Mouse (Mus musculus): ENCODE data around the gene Ralgapa2. TPM values are rescaled to one million over a fixed set of nuclear protein-coding genes. Genes with fewer than 3 reads are reported as not detected.

The Ralgapa2 gene
- polyA plus RNA-seq, 1 experiment from 2014 or later: 7.8 TPM

DNA sequence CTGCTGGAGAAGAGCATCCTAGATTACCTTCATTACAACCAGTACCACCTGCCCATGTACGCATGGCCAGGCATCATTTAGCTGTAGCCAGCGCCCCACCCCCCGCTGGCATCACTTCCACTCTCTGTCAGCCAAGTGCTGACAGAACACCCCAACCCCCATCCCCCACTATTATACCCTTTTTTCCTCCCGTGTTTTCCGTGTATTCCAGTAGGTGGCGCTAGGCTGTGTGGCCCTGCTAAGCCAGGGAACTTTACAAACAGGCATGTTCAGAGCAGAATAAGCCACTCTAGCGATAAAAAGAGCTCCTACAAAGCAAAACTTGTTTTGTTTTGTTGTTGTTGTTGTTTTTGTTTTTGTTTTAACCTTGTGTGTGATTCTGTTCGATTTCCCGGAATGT is 297.4 kb downstream of the Ralgapa2 start:
- H3K27me3 ChIP-seq (replicated peaks; ENCODE audit: control insufficient read depth, insufficient read depth, low read length): peaks cover 33% of the 10 kb centered on the region
- ATAC-seq: peak; percentile 39; the same call in 1 of the 2 replicates
- WGBS: 2% methylated on average over 9 of the region's 9 CpGs

DNA sequence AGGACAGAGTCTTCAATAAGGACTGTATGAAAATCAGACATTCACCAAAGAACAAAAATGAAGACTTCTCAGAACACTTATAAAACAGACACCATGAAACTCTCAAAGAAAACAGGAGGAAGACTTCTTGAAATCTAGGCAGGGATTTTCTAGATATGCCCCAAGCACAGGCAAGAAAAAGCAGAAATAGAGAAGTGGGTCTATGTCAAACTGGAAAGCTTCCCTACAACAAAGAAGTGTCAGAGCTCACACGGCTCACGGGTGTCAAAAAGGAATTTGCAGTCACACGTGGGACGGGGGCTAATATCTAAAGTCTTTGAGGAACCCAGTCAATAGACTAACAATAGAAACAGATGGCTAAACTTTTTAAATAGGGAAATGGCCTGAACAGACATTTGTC is 301.2 kb downstream of the Ralgapa2 start:
- 48% methylated on average over 4 of the region's 4 CpGs for whole genome bisulfite sequencing

More for the DNA sequence above, 297.4 kb downstream of the Ralgapa2 start:
- no peak overlapping the region for H3K9ac ChIP-seq (ENCODE audit: low read depth, low read length)
- H3K36me3 ChIP-seq (ENCODE audit: control insufficient read depth, insufficient read depth, low read length): no peaks in the 10 kb centered on the region
- peaks cover 5% of the 10 kb centered on the region; the same call in 1 of the 2 replicates for H3K4me1 ChIP-seq (ENCODE audit: control insufficient read depth, insufficient read depth, low read length)
- no peak overlapping the region for H3K27ac ChIP-seq (ENCODE audit: low read length)
- no peaks in the 10 kb centered on the region for H3K9me3 ChIP-seq (ENCODE audit: control insufficient read depth, low read length)
- no peak overlapping the region for H3K4me2 ChIP-seq (ENCODE audit: low read depth, low read length)
- no peak overlapping the region for H3K4me3 ChIP-seq (ENCODE audit: low read length)

DNA sequence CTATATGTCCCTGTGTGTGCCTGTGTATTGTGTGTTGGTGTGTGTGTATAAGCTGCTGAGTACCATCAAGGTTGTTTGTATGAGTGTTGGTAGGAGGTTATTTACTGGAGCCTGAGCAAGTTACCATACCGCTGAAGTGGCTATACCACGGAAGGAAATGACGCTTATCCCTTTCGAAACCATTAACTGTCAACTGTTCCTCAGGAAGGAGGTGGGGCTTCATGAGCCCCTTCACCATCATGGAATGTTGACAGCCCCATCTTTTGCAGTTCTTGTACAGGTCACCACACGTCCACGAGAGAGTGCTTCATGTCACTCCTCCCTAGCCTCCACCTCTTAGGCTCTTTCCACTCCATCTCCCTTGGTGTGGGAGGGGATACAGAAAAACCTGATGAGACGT is 314.2 kb downstream of the Ralgapa2 start:
- Histone ChIP-seq H3K36me3 (ENCODE audit: control insufficient read depth, insufficient read depth, low read length) (no peaks in the 10 kb centered on the region), H3K4me3 (ENCODE audit: low read length) (no peak overlapping the region), H3K4me2 (ENCODE audit: low read depth, low read length) (no peak overlapping the region), H3K27ac (ENCODE audit: low read length) (no peak overlapping the region), H3K9ac (ENCODE audit: low read depth, low read length) (no peak overlapping the region), H3K4me1 (ENCODE audit: control insufficient read depth, insufficient read depth, low read length) (no peaks in the 10 kb centered on the region), H3K27me3 (replicated peaks; ENCODE audit: control insufficient read depth, insufficient read depth, low read length) (no peaks in the 10 kb centered on the region), H3K9me3 (ENCODE audit: control insufficient read depth, low read length) (no peaks in the 10 kb centered on the region)
- no peak for ATAC-seq
- 71% methylated on average over 7 of the region's 7 CpGs for WGBS

More for the DNA sequence above, 301.2 kb downstream of the Ralgapa2 start:
- Histone ChIP-seq H3K4me1 (ENCODE audit: control insufficient read depth, insufficient read depth, low read length) (no peaks in the 10 kb centered on the region), H3K4me2 (ENCODE audit: low read depth, low read length) (no peak overlapping the region), H3K4me3 (ENCODE audit: low read length) (no peak overlapping the region), H3K27me3 (replicated peaks; ENCODE audit: control insufficient read depth, insufficient read depth, low read length) (peaks cover 6% of the 10 kb centered on the region), H3K9me3 (ENCODE audit: control insufficient read depth, low read length) (no peaks in the 10 kb centered on the region), H3K36me3 (ENCODE audit: control insufficient read depth, insufficient read depth, low read length) (no peaks in the 10 kb centered on the region), H3K9ac (ENCODE audit: low read depth, low read length) (no peak overlapping the region), H3K27ac (ENCODE audit: low read length) (no peak overlapping the region)
- no peak for ATAC-seq

GRCm38 (mm10) chr2:146196126-146196525 is 316.0 kb downstream of the Ralgapa2 start:
- Histone ChIP-seq H3K36me3 (ENCODE audit: control insufficient read depth, insufficient read depth, low read length) (no peaks in the 10 kb centered on the region), H3K4me3 (ENCODE audit: low read length) (no peak overlapping the region)

More at GRCm38 (mm10) chr2:146196126-146196525, 316.0 kb downstream of the Ralgapa2 start:
- ATAC-seq: no peak
- H3K9ac ChIP-seq (ENCODE audit: low read depth, low read length): no peak overlapping the region
- H3K27me3 ChIP-seq (replicated peaks; ENCODE audit: control insufficient read depth, insufficient read depth, low read length): no peaks in the 10 kb centered on the region
- WGBS: 86% methylated on average over 11 of the region's 11 CpGs
- H3K4me1 ChIP-seq (ENCODE audit: control insufficient read depth, insufficient read depth, low read length): no peaks in the 10 kb centered on the region
- no peaks in the 10 kb centered on the region for H3K9me3 ChIP-seq (ENCODE audit: control insufficient read depth, low read length)
- H3K27ac ChIP-seq (ENCODE audit: low read length): no peak overlapping the region
- H3K4me2 ChIP-seq (ENCODE audit: low read depth, low read length): no peak overlapping the region
